Mouse (Mus musculus) thymus, postnatal 0 days (tissue): Measurements from ENCODE around the gene Atp5s. TPM values are rescaled to one million over a fixed set of nuclear protein-coding genes. Genes with fewer than 3 reads are reported as not detected.

Source experiments
- DNase-seq: peaks from one replicate; pipeline ENCODE4 v3.0.0-alpha.2; 2015; ENCODE audit warnings: low spot score
- polyA plus RNA-seq: library from polyadenylated mRNA; unstranded; fragments of >200 nt; fragmentation: Nextera tagmentation; extraction: Ambion mirVana; gene quantifications from 2 replicates; pipeline ENCODE4 v1.2.1, GENCODE M21; 2015

Gene Atp5s
- polyA plus RNA-seq, 1 experiment from 2014 or later: 19.1 TPM

GRCm38 (mm10) chr12:69732221-69732620 is 7.5 kb downstream of the Atp5s start:
- DNase-seq: no peak

GRCm38 (mm10) chr12:69733518-69733917 is 8.8 kb downstream of the Atp5s start:
- peak; percentile 65 for DNase-seq

- no peak for DNase-seq
These were observed 9.2 kb downstream of the Atp5s start for GRCm38 (mm10) chr12:69733923-69734322.

GRCm38 (mm10) chr12:69741965-69742364 is 17.2 kb downstream of the Atp5s start:
- DNase-seq: no peak

DNA sequence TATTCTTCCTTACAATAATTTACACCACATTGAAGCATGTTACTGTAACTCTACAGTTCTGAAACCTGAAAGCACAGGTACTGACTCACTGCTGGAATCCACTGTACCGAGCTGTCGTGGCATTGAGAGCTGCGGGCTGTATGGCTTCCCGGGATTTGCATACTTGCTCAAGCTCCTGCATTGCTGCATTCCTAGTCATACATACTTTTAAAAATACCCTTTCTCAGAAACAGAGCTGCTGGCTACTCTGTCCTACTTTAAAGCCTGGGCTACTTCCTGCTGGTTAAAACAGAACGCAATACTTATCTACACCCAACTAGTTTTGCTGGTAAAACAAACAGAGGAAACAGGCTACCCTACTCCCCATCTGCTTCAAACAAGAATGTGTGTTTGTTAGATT is 19.4 kb downstream of the Atp5s start:
- no peak for DNase-seq

GRCm38 (mm10) chr12:69751864-69752341 is 27.2 kb downstream of the Atp5s start:
- DNase-seq: no peak

GRCm38 (mm10) chr12:69753936-69754335 is 29.2 kb downstream of the Atp5s start:
- DNase-seq: no peak

GRCm38 (mm10) chr12:69756015-69756414 is 31.3 kb downstream of the Atp5s start:
- DNase-seq: no peak

DNA sequence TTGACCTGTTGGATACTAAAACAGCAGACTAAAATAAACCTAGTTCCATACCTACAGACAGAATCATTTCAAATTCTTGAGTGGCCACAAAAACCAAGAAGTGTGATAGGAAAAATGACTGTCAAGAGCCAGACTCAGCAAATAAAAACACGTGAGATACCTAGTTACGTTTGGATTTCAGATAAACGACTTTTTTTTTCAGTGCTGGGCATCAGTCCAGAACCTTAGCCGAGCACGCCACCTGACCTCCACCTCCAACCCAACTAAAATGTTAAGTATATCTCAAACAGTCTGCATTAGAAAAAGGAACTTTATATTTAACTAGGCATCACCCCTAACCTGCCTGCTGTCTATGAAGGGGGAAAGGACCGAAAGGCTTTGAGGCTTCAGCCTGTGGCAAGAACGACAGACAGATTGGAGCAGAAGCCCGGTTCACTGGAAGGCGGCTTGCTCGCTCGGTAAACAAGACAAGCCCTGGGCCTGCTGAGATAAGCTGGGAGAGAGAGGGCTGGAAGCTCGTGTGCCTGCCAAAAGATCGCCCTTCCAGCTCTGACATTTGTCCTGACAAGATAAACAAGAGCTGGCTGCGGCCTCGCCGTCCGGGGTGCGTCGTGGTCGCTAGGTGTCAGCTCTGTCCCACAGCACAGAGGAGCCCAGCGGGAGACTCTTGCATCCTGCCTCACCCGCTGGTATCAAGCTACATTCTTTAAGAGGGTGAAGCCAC is 32.8 kb downstream of the Atp5s start:
- DNase-seq: peak; percentile 81

DNA sequence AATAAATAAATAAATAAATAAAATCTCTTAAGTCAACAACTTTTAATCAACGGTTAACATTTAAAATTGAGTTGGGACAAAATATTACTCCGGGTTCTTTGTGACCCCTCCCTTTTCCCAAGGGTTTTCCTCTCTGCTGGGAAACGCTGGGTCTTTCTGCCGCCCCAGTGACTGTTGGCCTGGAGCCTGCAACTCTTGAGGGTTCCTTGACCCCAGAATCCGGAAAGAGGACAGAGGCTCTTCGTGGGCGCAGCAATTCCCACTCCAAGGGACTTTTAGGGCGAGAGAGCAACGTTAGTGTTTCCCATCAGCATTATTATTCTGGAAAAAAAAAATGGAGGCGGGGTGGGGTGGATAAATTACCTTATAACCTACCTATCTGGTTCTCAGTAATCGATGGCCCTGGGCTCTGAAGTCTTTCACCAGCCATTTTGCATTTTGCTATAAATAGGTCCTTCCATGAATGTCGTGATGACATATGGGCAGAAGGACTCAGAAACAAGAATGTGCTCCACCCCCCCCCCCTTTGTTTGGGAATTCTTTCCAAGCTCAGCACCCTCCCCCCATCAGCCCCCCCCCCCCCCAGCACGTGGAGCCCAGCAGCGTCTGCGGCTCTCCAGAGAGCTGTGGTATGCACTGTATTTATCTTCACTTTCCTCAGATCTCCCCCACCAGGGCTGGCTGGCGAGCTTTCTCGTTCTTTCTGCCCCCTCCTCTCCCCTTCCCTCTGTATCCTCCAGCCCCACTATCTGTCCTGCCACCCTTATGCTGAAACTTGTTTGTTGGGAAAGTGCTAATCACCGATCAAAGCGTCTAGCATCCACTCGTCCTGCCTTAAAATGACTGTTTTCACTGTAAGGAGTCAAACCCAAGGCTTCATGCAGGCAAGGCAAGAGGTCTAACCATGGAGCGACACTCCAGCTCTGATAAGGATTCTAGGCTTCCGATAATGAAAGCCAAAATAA is 33.8 kb downstream of the Atp5s start:
- DNase-seq: no peak

- no peak for DNase-seq
These were observed 34.6 kb downstream of the Atp5s start for GRCm38 (mm10) chr12:69759267-69759885.

DNA sequence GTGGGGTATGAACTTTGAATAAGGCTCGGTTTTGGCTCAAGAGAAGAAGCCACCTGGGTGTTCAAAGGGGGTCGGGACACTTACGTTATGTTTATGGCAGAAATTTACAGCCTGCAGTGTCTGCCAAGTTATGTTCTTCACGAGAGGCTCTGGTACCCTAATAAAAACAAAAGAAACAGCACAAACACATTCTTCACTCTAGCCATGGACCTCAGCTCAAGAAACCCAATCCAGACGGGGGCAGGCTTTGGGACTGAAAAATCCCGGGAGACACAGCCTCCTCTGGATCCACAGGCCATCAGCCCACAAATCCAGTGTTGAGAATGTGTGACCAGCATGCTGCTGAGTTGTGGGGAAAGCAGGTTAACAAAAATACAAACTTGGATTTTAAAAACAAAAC is 35.3 kb downstream of the Atp5s start:
- no peak for DNase-seq

DNA sequence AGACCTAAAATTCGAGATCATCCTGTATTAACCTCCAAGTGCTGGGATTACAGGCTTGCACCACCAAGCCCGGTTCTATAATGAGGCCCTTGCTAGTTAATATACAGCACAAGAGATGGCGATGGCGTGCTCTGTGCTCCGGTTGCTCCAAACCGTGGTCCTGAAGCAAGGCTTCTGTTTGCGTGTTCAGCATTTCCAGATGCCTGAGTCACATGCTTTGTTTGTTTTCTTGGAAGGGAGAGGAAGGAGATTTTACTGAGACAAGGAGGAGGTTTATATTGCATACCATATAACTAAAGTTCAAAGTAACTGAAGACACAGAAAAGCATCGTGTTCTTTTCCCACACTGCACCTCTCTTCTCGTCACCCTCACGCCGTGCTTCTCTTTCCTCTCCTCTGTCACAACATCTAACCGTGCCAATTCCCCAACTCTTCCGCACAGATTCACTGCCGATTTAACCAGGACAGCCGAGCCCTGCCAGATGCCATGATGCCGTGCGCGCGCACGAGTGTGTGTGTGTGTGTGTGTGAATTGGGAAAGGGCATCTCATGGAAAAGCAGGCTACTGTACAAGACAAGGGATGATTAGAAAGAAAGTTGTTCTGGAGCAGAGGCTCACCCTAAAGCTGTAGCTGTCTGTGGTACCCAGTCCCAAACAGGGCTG is 36.1 kb downstream of the Atp5s start:
- DNase-seq: no peak

DNA sequence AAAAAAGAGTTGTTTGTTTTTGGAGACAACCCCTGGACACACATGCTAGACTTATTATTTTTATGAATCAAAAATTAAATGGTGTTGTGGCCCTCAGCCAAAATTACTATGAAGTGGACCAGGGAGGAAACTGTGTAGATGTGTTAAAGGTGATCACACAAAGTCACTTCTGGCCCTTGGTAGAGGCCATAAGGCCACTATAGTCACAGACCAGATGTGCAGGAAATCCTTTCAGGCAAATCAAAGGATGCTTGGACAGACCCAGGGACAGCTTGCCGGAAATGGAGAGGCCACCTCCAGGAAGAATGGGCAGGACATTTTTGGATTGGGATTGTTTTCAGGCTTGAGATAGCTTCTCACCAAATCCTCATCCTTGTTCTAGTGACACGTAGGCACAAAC is 36.9 kb downstream of the Atp5s start:
- DNase-seq: no peak

GRCm38 (mm10) chr12:69765543-69765942 is 40.8 kb downstream of the Atp5s start:
- DNase-seq: no peak

DNA sequence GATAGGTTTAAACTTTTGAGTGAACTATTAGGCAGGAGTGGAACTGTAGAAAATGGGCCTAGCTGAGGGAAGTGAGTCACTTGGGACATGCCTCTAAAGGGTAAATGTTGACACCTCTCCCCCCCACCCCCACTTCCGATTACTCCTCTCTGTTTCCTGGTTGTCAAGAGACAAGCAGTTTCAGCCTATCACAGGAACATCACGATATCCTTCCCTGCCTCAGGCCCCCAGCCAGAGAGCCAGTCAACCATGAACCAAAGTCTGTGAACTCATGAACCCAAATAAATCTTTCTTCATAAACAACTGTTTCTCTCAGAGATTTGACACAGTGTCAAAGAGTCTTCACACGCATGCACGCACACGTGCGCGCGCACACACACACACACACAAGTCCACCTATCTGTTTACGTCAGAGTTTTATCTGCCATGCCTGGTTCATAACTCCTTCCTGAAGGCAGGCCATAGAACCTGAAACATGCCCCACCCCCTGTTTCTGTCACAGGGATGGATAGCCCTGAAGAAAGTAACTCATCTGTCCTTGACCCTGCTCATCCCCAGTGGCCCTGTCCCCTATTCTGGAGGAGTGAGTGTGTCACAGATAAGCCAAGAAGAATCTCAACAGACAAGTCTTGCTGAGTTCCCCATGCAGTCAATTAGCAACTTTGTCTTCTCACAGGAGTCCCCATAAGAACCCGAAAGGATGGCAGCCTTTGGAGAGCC is 41.6 kb downstream of the Atp5s start:
- DNase-seq: no peak

DNA sequence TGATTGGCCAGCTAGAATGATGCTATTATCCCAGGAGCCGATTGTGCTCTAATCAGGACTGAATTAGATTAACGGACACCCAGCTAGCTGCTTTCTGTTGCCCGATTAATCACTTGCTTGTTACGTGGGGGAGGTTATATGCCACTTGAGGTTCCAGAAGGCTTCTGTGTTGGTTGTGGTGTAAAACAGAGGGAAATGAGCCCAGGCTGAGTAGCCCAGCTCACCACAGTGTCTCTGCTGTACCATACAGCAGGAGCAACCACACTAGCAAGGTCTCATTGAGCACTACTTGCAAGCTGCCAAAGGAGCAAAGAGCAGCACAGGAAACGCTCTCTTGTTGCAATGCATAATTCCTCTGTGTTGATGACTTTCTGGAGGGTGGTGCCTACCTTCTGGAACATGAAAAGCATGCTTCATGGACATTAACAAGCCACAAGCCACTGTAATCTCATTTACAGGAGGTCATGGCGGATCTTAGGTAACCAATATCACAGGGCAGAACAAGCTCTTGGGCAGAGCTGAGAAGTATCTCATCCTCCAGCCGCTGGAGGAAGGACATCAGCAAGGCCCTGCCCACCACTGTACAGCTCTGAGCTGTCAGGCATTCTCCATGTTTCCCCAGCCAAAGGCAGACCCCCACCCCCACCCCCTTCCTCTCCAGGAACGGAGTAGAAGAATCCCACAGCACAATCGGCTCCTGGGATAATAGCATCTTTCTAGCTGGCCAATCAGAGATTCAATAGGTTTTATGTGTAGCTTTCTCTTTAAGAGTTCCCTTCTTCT is 42.9 kb downstream of the Atp5s start:
- DNase-seq: no peak

GRCm38 (mm10) chr12:69768841-69769240 is 44.1 kb downstream of the Atp5s start:
- DNase-seq: no peak

- no peak for DNase-seq
These were observed 52.0 kb downstream of the Atp5s start for GRCm38 (mm10) chr12:69776607-69777340.
